Mouse (Mus musculus): ENCODE results near the gene Smap1.
A peak's percentile ranks its signal among the peaks of the same experiment; 100 is the strongest.

The Smap1 gene

DNA sequence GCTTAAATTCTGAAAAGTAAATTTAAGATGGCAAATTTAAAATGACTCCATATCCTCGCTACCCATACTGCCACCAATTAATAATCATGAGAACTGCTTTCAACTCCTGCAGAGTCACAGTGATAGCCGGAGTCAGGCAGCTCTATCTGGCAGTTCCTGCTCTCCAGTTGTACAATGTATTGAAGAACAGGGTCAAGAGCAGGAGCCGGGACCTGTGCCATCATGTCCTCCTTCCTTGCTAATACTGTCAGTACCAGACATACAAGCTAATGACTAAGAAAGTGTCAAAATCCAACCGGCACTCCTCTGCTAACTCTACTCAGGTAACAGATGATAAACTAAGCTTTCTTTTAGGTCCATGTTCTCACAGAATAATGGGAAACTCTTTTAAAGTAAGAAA is 3.0 kb downstream of the Smap1 start:
- peak; percentile 23 for DNase-seq

DNA sequence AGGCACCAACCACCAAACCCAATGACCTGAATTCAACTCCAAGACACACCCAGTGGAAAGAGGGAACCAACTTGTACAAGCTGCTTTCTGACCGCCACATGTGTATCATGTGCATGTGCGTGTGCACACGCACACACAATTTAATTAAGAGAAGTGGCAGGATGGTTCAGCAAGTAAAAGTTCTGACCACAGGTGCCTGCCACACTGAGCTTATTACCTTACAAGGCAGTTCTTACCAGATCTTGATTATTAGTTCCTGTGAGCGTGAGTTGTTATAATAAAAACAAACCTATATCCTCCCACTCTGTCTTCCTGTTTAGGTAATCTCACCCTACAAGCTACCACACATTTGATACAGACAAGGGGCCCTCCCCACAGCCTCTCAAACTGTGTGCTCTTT is 6.6 kb downstream of the Smap1 start:
- no peak for DNase-seq

DNA sequence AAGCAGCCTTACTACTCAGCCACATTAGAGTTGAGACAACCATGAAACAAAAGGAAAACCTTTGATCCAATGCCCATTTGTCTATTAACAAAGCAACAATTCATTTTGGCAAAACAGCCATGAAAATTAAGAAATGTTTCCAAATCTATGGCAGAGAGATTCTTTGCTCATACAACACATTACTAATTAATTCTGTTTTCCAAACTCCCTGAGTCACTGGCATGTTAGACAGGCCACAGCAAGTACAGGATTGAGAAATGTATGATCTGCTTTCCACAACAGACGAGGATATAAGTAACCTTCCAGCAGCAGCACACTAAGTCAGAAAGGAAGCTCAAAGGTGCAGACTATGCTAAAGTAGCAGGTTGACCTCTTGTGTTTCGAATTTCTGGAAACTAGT is 9.1 kb downstream of the Smap1 start:
- no peak for DNase-seq

DNA sequence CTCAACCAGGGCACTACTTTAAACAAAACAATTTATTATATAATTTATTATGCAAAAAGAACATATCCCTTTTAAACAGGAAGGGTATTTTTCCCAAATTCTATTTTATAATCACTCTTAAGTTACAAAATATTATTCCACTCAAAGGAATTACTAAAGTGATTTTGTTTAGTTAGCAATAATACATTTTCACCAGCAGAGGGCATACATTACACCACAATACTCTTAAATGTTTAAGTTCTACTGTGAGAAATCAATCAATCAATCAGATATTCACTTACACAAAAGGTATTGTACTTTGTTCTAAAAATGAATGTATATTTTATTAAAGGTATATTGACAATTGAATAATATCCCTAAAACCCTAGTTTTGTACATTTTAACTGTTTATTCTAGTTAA is 16.0 kb downstream of the Smap1 start:
- no peak for DNase-seq

DNA sequence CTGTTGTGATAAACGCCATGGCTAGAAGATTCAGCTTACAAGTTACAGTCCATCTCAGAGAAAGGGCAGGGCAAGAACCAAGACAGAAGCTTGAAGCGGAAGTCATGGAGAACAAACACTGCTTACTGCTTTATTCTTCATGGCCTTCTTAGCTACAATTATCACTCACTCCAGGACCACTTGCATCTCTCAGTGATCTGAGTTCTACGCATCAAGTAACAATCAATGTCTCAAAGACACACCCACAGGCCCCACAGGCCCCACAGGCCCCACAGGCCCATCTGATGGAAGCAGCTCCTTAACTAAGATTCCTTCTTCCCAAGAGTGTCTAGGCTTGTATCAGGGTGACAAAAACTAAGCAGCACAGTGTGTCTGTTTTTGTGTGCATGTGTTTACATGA is 18.8 kb downstream of the Smap1 start:
- DNase-seq = no peak

DNA sequence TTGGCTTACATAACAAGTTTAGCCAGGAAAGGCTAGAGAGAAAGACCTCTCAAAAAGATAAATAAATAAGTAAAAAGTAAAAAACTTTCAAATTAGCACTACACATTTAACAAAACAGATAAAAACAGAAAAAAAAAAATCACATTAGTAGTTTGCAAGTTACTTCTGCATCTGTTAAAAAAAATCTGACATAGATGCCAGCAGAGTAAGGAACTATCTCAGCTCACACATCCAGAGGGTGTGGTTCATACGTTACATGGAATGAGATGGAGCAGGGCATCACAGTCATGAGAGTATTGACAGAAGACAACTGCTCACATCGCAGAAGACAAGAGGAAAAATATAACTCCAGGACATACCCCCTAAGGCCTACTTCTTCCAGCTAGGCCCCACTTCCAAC is 19.4 kb downstream of the Smap1 start:
- no peak for DNase-seq

DNA sequence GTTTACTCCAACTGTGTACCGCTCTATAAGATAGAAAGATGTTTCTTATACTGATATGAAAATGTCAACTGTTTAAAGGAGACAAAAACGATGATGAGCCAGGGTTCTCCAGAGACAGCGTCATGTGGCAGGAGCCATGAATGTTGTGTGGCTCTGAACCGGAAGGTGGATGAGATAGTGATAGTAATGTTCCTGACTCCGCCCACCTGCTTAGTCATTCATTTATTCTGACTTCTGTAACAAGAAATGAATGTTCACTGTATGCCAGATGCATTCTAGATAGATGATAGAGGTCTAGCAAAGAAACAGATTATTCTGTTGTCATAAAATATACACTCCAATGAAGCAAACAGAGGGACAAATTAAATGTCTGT is 22.5 kb downstream of the Smap1 start:
- no peak for DNase-seq

DNA sequence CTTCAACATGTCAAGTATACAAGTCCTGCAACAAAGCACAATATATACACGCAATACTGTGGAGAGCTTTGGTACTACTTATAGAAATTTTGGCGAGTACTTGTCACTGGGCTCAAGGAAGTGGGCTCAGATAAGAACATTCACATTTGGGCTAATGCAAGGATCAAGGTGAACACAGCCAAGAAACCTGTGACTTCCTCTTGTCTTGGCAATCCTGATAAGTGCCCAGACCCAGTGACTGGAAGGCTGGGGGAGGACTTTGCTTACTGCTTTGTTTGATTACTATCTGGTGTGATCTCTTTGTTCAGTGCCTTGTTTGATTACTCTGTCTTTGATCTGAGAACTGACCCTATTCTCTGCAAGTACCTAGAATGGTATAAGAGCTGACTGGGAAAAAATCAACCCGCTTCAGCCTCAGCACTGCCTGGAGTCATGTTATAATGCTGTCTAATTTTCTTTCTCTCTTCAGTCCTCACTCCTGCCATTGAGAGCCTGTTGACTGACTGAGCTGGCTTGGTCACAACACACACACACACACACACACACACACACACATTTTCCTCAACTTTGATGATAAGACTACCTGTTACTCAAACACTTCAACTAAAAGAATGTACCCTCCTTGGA is 23.0 kb downstream of the Smap1 start:
- DNase-seq = no peak

DNA sequence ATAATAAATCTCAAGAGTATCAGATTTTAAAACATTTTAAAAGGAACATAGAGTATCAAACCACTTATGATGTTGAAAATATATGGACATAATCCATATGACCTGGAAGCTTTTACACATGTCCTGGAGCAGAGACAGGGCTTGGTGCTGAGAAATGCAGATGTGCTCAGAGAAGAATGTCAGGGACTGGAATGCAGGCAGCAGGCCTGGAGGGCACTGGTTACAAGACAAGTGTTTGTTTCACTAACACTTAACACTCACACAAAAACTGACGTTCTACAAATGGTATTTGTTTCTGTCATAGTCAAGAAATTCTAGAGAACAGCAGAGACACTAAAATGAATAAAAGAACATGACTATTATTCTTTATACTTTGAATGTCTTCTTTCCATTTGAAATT is 30.0 kb downstream of the Smap1 start:
- DNase-seq = no peak

DNA sequence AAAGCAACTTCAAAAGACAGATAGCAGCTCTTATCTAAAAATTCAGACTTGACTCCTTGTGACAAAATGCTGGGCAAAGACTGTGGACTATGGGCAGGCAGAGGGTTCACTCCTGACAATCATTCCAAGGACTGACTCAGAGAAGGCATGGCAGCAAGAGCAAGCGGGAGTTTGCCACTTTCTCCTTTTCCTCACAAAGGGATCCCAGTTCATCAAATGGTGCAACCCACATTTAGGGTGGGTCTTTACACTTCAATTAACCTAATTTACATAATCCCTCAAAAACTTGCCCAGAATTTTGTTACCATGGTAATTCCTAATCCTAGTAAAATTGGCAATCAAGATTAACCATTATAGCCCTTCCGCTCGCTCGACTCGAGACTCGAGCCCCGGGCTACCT is 37.2 kb downstream of the Smap1 start:
- no peak for DNase-seq

DNA sequence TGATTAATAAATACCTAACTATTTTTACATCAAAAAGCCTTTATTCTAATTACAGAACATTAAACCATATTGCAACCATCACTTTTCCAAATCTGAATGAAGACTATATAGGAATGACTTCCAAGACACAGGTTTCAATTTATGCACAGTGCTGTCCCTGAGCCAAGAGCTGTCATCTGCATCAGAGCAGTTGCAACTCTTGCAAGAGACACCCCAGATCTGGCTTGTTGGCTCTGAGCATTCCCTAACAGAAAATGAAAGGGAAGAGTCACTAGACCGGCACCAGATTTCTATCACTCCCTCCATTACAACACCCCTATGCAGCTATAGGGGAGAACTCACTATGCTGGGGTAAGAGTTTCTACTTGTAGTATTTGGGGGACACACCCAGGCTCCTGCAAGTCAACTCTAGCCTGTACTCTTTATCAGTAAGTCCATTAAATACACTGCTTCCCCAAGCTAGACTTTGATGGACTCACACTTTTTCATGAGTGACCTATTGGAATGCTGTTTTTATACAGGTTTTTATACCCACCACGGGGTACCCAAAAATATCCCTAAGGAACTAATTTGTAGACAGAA is 37.9 kb downstream of the Smap1 start:
- DNase-seq = no peak

DNA sequence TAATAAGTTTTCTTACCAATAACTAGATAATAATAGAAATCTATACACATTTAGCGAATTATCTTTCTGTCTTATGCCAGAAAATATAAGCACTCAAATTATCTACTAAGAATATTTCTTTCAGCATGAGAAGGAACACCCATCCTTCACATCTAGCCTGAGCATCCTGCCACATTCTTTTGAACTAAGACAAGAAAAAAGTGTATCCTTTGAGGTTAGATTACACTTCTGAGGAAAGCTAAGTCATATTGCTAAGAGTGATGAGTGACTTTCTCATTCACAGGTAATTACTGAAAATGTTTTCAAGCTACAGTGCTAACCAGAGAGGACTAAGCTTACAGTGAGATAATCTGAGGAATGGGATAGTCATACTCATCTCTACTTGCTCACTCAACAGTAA is 39.4 kb downstream of the Smap1 start:
- no peak for DNase-seq

DNA sequence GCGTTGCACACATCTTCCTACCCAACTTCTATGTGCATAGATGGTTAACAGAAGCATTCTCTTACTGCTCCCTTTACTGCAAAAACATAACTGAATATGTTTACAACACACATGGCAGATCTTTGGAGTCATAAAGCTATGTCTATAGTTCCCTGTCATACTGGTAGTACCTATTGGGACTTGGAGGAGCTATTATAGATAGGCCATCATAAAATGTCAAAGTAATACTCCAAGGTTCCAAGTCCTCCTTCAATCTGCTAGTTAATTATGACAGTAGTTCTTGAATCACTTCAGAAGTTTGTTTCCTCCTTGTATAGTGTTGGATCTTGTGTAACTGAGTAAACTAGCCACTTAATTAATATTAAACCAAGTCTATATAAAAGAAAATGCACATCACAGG is 49.9 kb downstream of the Smap1 start:
- no peak for DNase-seq

DNA sequence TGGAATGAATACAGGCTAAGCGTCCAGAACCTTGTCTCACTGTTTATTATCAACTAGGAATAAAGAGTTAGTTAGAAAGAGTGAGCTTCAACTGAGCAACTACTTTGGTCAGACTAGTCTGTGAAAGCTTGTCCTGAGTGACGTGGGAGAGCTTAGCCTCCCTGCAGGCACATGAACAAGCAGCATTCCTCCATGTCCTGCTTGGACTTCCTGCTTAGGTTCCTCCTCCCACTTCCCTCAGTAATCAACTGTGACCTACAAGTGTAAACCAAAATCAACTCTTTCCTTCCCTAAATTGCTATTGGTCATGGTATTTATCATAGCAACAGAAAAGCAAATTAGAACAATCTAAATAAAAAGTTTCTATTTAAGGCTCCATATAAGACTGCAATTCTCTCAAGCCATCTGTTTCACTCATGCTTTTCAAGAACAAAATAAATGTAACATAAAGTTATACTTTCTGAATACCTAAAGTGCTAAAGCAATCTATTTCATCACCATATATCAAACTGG is 54.7 kb downstream of the Smap1 start:
- no peak for DNase-seq

DNA sequence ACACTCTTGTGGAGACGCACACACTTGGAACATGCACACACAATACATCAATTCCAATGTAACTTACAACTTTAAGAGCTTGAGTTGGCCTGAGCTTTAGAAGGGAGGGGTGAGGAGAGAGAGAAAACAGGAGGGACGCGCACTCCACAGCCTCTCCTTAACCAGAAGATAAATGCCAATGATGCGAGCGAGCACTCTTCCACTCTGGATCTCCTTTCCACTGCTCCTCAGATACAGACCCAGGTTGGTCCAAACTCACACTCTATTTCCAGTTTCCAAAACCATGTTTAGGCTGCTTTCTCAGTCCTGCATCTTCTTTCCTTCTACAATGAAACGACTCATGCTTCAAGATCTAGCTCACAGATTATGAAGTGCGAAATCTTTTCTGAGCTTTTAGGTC is 56.6 kb downstream of the Smap1 start:
- no peak for DNase-seq

DNA sequence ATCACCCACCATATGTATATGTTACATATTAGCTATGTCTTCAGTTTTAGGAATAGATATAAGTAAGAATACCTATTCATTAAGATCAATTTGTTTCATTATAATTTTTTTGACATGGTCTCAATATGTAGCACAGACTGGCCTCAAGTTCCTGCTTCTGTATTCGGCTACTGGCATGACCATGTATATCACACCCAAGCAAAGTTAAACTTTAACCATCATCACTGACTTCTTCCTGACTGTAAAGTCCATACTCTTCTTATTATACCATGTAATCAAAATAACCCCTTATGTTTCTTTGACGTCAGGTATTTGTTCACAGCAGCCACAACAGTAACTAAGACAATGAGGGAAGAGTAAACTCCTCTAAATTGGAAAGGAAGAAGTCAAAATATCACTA is 61.2 kb downstream of the Smap1 start:
- DNase-seq = no peak

DNA sequence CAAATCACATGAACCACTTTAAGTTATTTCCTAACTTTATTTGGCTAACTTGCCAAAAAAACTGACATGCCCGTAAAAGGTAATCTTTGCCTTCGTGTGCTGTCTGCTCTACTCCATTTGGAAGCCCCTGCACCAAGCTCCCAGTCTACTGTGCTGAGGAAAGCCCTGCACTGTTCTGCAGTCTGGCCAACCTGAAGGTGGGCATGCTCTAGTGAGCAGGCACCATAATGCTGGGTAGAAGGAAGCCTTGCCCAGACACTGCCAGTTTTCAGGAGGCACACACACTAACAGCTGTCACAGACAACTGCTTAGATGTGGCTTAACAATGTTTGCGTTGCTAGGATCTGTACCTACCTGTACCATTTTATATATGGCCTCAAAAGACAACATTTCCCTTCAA is 66.5 kb downstream of the Smap1 start:
- no peak for DNase-seq

DNA sequence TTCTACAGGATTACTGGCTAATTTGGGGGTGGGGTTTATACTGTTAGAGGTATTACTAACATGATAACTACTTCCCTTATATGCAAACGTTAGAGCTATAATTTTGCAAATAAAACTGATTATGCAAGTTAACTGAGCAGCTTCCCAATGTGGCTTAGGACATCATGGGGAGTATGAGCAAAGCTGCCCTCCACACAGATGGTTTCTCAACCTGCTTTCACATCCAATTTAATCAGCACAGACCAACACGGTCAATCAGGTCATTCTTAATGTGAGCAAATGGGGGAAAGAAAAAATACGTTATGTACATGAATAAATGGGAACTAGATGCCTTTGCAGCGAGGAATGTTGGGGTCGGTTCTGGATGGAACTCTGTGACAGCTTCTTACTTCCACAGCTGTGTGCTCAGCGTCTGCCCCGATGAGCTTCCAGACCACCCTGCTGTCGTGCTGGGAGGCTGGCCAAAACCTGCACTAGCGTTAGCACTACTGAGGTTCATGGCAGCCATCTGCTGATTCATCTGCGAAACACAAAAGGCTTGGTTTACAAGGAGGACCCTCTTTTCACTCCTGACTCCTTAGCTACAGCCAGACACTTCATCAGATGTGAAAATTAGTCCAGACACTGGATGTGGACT is 76.0 kb downstream of the Smap1 start:
- peak; percentile 89 for DNase-seq

DNA sequence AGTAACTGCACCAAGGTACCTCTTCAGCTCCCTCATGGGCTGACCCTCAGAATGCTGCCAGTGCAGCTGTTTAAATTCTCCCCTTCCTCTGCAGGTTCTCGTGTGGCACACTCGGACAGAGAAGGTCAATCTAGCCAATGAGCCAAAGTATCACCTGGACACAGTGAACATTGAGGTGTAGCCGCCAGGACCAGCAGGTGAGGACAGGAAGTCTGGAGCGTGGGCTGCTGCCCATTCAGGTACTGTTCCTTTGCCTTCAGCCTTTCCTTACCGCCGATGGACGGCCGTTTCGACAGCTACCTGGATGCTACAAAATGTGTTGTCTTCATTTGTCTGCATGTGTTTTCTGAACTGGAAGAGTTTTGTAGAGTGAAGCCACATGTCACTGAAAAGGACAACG is 77.1 kb downstream of the Smap1 start:
- peak; percentile 73 for DNase-seq

DNA sequence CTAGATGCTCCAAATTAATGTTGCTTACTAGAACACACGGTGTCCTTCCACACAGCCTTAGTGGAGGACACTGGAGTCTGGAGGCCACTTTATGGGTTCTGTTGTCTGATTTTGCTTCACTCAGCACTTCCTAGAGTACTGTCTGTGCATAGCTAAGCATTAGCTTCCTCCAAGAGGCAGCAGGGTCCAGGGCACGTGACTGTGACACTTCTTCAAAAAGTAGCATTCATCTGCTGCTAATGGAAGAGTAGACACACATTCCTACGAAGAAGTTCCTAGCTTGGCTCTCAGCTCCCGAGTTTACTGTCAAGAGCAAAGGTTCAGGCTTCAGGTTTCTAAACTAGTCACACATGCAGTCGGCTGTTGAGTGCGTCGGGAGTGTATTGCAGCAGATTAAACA is 78.3 kb downstream of the Smap1 start:
- DNase-seq = no peak

DNA sequence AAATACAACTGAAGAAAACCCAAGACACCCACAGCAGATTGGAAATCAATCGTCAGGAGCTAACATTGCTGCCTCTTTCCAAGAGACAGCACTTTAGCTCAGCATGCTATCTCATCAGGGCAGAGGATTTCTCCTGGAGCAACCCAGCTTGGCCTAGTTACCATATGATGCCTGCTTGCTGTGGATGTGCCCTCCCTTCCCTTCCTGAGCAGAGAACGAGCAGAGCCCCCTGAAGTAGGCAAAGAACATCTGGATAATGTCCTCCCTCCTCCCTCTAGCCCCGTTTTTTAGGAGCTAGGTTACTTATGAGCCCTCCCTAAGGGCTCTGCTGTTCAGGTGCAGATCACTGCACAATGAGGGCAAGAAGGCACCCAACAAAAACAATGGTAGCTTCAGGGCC is 79.5 kb downstream of the Smap1 start:
- DNase-seq = no peak

DNA sequence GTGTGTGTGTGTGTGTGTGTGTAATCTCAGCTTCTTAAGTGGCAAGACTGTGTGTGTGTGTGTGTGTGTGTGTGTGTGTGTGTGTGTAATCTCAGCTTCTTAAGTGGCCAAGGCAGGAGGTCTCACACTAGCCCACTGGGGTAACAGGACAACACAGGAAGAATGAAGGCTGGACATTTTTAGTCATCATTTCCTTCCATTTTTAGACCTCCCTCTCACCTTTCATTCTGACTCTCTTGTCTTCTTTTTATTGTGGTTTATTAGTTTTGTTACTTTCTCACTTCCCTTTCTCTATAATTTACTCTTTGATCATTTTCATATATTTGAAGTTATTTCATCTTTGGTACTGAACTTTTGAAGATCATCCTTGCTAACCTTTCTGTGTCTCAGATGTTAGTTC is 81.2 kb downstream of the Smap1 start:
- DNase-seq = no peak

DNA sequence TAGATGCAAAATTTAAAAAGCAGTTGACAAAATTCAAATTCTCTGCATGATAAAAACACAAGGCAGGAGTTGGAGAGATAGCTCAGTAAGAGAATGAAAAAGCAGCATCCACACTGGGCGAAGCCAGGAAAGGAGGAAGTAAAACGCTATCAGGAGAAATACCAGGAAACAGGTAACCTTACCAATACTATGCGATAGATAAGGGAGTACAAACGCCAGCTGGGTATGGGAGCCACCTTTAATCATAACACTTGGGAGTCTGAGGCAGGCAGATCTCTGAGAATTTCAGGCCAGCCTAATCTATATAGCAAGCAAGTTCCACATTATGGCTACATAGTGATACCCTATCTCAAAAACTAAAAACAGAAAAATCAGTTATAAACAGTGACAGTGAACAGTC is 85.5 kb downstream of the Smap1 start:
- no peak for DNase-seq

DNA sequence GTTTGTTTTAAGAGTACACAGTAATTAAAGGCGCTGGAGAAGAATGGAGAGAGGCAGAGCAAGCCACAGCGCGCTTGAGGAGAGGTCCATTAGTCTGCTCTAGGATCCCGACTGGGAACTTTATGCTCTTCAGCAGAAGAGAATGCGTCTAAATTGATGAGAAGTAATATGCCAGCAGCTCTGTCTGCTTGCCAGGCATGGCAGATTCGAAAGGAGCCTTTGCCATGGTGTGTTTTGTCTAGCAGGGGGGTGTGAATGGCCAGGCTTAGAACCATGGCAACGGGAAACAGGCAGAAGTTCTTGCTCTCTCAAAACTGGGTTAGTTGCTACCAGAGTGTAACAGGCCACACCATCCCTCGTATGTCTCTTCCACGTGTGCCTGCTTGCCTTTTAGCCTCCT is 87.3 kb downstream of the Smap1 start:
- DNase-seq = no peak

DNA sequence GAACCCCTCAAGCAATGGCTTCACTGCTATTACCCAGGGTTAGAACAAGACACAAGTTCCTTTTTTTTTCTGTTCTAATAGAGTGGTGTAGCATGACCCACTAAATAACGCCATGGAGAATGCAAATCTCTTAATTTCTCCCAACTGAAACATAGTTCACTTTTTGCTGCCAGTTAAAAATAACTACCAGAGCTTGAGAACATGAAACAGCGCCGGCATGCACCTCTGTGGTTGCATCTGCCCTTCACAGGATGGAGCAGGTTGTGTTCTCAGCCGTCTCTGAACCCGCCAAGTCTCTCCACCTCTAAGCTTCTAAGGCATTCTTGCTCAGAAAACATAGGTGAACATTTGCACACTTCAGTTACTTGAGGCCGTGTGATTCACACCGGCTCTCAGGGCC is 87.9 kb downstream of the Smap1 start:
- no peak for DNase-seq
